Mouse (Mus musculus): Measurements from ENCODE around the gene Ggact. TPM values are rescaled to one million over a fixed set of nuclear protein-coding genes. Genes with fewer than 3 reads are reported as not detected.

Gene Ggact
- polyA plus RNA-seq, 1 experiment from 2014 or later: 10.8 TPM

DNA sequence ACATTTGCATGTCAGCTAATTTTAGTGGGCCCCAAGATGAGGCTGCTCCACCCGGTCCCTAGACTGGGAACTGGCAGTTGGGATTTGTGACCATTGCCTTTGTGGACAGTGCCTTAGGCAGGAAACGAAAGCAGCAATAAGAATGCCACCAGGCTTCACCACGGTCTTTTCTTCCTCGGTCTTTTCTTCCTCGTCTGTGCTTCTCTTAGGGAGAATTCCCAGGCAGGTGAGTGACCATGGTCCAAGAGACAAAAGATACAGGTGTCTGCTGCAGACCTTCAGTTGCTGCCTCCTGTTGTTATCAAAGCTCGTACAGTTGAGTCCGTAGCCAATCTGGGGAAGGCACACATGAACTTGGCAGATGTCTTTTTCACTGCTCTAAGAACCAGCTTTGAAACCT, 33.3 kb downstream of the Ggact start:
- WGBS: 66% methylated on average over 7 of the region's 7 CpGs
- H3K4me3 ChIP-seq: no peak overlapping the region
- H3K9ac ChIP-seq: no peak overlapping the region
- H3K9me3 ChIP-seq: no peaks in the 10 kb centered on the region
- no peaks in the 10 kb centered on the region for H3K36me3 ChIP-seq
- peaks cover 45% of the 10 kb centered on the region for H3K4me1 ChIP-seq (replicated peaks)
- H3K4me2 ChIP-seq: no peak overlapping the region
- no peaks in the 10 kb centered on the region for H3K27me3 ChIP-seq
- no peak overlapping the region for H3K27ac ChIP-seq (replicated peaks)
- ATAC-seq (ENCODE audit: low FRiP score, low read depth): no peak

DNA sequence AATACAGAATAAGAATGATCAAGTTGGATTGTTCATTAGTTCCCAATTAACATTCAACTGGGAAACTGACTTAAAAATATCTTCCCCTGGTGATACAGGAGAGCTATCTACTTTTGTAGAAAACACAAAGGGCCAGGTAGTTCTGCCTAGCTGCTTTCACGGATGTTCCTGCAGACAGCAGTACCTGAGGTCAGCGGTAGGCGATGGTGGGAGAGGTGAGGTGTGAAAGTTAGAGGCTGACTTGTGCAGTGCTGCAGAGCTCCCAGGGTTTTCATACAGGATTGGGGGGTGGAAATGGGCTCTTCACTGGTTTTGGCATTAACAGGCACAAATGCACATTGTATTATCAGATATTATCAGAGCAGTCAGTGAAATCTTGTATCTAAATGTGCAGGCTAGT, 35.8 kb downstream of the Ggact start:
- Histone ChIP-seq H3K9me3 (no peaks in the 10 kb centered on the region), H3K36me3 (no peaks in the 10 kb centered on the region), H3K27me3 (no peaks in the 10 kb centered on the region), H3K9ac (no peak overlapping the region), H3K4me2 (no peak overlapping the region), H3K4me1 (replicated peaks) (peaks cover 24% of the 10 kb centered on the region), H3K4me3 (no peak overlapping the region), H3K27ac (replicated peaks) (no peak overlapping the region)
- WGBS: 79% methylated on average over 3 of the region's 3 CpGs
- no peak for ATAC-seq (ENCODE audit: low FRiP score, low read depth)

DNA sequence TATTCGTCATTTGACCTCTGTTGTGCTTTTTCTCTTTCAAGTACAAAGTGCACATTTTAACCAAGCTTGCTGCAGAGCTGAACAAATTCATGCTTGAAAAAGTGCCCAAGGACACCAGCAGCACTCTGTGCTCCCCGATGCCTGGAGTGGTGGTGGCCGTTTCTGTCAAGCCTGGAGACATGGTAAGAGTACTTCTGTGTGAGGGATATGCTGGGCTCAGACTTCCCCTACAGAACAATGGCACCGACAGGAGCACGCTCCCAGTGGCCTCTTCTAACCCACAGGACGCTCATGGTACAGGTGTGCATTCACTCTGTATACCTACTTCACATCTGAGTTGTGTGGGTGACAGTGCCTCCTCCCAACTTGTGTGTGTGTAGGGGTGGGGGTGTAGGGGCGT, 36.8 kb downstream of the Ggact start:
- 60% methylated on average over 7 of the region's 7 CpGs for WGBS
- Histone ChIP-seq H3K9ac (no peak overlapping the region), H3K4me3 (no peak overlapping the region), H3K36me3 (no peaks in the 10 kb centered on the region), H3K4me2 (no peak overlapping the region), H3K27ac (replicated peaks) (no peak overlapping the region; the same call in 1 of the 2 replicates), H3K27me3 (no peaks in the 10 kb centered on the region), H3K4me1 (replicated peaks) (peaks cover 24% of the 10 kb centered on the region), H3K9me3 (no peaks in the 10 kb centered on the region)
- ATAC-seq (ENCODE audit: low FRiP score, low read depth): peak; percentile 23; the same call in 1 of the 2 replicates

DNA sequence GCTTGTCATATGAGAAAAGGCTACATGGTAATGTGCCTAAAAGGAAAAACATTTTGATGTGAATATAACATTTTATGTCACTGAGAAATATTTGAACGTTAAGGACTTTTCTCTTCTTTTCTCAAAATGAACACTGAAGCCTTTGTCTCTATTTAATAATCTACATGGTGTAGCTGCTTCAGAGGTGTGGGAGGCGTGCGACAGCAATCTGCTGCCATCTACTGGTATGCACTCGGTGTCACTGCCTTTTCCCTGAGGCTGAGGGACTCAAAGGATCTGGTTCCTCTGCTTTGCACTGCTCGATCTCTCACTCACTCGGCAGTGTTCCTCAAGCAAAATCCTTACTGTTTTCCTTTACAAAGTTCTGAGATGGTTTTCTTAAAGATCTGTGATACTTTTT, 37.4 kb downstream of the Ggact start:
- H3K4me3 ChIP-seq: no peak overlapping the region
- peaks cover 21% of the 10 kb centered on the region; the same call in 1 of the 2 replicates for H3K4me1 ChIP-seq (replicated peaks)
- H3K36me3 ChIP-seq: no peaks in the 10 kb centered on the region
- peak; percentile 96 for ATAC-seq (ENCODE audit: low FRiP score, low read depth)
- WGBS: 1% methylated on average over 6 of the region's 6 CpGs
- no peaks in the 10 kb centered on the region for H3K9me3 ChIP-seq
- no peaks in the 10 kb centered on the region for H3K27me3 ChIP-seq
- H3K9ac ChIP-seq: no peak overlapping the region
- no peak overlapping the region; the same call in 1 of the 2 replicates for H3K27ac ChIP-seq (replicated peaks)
- H3K4me2 ChIP-seq: no peak overlapping the region

DNA sequence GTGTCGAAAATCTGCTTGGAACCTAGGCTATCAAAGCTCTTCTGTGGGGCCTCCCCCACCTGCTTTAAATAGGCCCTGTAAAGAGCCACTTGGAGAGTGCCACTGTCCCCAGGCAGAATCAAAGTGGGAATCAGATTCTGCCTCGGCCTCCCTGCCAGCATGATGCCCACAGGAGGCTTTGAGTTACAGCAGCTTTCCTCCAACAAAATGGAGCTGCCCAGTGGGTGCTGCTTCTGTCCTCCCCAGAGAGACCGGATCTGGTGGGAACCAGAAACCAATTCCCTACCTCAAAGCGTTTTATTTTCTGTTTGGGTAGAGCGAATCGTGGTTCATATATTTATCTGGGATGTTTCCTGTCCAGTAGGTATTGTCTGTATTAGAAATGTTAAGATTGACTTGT, 37.9 kb downstream of the Ggact start:
- peak overlapping the region; percentile 72 for H3K27ac ChIP-seq (replicated peaks)
- 0 out of 2 replicates have a peak overlapping the region, but pooled peaks have one; percentile 29 for H3K9ac ChIP-seq
- no peaks in the 10 kb centered on the region for H3K27me3 ChIP-seq
- H3K4me2 ChIP-seq: no peak overlapping the region
- 40% methylated on average over 6 of the region's 6 CpGs for WGBS
- no peaks in the 10 kb centered on the region for H3K36me3 ChIP-seq
- peaks cover 21% of the 10 kb centered on the region; the same call in 1 of the 2 replicates for H3K4me1 ChIP-seq (replicated peaks)
- ATAC-seq (ENCODE audit: low FRiP score, low read depth): no peak
- H3K4me3 ChIP-seq: no peak overlapping the region
- H3K9me3 ChIP-seq: no peaks in the 10 kb centered on the region

DNA sequence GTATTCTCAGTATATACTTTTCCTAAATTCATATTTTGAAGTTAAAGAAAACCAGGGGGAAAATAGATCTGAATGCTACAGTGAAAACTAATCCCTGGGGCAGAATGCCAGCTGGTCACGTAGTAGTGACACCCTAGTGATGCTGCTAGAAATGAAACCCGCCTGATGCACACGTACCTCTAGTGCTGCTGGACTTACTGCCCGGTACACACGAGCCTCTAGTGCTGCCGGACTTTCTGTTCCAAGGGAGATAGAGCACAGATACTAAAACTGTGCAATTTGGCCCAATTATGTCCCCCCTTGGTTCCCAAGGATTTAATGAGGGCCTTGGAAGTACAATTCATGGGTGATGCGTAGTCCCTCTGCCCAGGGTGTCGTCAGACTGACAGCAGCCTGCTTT, 38.5 kb downstream of the Ggact start:
- 58% methylated on average over 8 of the region's 8 CpGs for WGBS
- no peaks in the 10 kb centered on the region for H3K9me3 ChIP-seq
- no peak overlapping the region for H3K4me2 ChIP-seq
- H3K27ac ChIP-seq (replicated peaks): peak overlapping the region; percentile 72; the same call in 1 of the 2 replicates
- 0 out of 2 replicates have a peak overlapping the region, but pooled peaks have one; percentile 29 for H3K9ac ChIP-seq
- no peak overlapping the region for H3K4me3 ChIP-seq
- H3K27me3 ChIP-seq: no peaks in the 10 kb centered on the region
- H3K4me1 ChIP-seq (replicated peaks): peaks cover 21% of the 10 kb centered on the region; the same call in 1 of the 2 replicates
- ATAC-seq (ENCODE audit: low FRiP score, low read depth): no peak
- H3K36me3 ChIP-seq: no peaks in the 10 kb centered on the region

DNA sequence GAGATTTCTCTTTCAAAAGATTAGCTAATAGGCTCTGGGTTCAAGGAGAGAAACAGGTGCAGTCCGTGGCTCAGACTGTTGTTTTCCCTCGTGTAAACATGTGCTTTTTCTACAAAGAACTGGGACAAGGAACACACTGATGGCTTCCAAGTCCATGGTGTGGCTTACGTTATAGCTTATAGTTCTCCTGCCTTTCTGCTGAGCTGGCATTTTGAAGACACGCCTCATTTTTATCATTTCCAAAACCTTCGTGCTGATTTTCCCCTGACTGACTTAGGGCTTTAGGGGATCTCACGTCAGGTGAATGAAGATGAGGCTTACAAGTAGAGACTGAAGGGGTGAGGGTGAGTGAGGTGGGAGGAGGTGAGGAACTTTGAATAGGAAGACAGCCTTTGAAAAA, 40.9 kb downstream of the Ggact start:
- no peak overlapping the region for H3K4me3 ChIP-seq
- no peak overlapping the region for H3K9ac ChIP-seq
- H3K4me2 ChIP-seq: no peak overlapping the region
- no peak overlapping the region for H3K27ac ChIP-seq (replicated peaks)
- peaks cover 21% of the 10 kb centered on the region; the same call in 1 of the 2 replicates for H3K4me1 ChIP-seq (replicated peaks)
- no peaks in the 10 kb centered on the region for H3K27me3 ChIP-seq
- H3K36me3 ChIP-seq: no peaks in the 10 kb centered on the region
- no peaks in the 10 kb centered on the region for H3K9me3 ChIP-seq
- ATAC-seq (ENCODE audit: low FRiP score, low read depth): no peak
- WGBS: 80% methylated on average over 6 of the region's 6 CpGs

DNA sequence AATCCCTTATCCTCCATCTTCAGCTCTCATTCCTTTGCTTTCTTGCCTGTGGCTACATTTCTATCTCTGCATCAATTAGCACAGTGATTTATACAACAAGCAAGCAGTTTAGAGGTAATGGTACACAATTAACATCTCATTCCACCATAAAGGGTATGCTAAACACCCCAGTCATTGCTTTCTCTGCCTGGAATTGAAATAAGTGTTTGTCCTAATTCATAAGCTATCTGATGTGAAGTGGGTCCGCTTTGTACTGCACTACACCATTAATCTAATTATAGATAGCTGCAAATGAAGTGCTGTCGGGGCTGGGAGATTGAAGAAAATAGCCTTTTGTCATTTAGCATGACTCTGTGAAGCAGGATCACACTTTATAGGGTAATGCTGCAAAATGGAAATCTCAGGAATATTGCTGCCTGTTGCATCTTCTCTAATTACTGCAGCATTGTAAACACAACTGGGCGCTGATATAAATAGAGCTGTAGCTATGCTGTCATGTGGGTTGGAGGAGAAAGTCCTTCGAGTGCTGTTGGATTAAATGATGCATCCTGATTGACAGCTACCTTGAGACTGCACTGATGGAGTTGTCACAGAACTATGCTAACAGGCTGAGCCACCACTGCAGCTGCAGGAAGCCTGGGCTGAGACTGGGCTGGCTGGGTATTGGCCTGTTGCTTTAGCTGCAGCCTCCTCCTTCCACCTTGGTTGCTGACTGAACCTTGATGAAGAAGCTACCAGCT, 41.5 kb downstream of the Ggact start:
- no peak overlapping the region for H3K4me2 ChIP-seq
- H3K4me3 ChIP-seq: no peak overlapping the region
- peaks cover 21% of the 10 kb centered on the region; the same call in 1 of the 2 replicates for H3K4me1 ChIP-seq (replicated peaks)
- no peaks in the 10 kb centered on the region for H3K36me3 ChIP-seq
- H3K27ac ChIP-seq (replicated peaks): no peak overlapping the region
- no peak overlapping the region for H3K9ac ChIP-seq
- 33% methylated on average over 4 of the region's 4 CpGs for WGBS
- H3K9me3 ChIP-seq: no peaks in the 10 kb centered on the region
- no peak for ATAC-seq (ENCODE audit: low FRiP score, low read depth)
- no peaks in the 10 kb centered on the region for H3K27me3 ChIP-seq

DNA sequence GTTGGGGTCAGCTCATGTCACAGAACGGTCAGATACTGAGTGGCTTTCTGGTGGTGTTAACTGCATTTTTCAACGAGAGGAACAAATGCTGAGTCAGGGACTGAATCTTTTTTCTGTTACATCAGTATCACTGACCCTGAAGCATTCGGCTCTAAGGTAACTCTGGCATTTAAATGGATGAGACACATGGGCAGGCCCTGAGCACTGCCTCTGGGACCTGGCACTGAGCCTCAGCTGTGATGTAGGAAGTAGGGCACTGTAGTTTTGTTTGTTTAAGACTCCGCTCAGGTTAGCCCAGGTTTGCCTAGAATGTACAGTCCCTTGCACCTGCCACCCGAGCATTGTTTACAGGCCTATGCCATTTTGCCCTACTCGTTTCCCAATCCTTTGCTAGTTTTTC, 43.7 kb downstream of the Ggact start:
- no peak for ATAC-seq (ENCODE audit: low FRiP score, low read depth)
- Histone ChIP-seq H3K4me2 (no peak overlapping the region), H3K36me3 (no peaks in the 10 kb centered on the region), H3K9ac (no peak overlapping the region), H3K4me3 (no peak overlapping the region), H3K27ac (replicated peaks) (no peak overlapping the region), H3K27me3 (no peaks in the 10 kb centered on the region), H3K4me1 (replicated peaks) (peaks cover 12% of the 10 kb centered on the region; the same call in 1 of the 2 replicates), H3K9me3 (no peaks in the 10 kb centered on the region)
- WGBS: 70% methylated on average over 6 of the region's 6 CpGs

DNA sequence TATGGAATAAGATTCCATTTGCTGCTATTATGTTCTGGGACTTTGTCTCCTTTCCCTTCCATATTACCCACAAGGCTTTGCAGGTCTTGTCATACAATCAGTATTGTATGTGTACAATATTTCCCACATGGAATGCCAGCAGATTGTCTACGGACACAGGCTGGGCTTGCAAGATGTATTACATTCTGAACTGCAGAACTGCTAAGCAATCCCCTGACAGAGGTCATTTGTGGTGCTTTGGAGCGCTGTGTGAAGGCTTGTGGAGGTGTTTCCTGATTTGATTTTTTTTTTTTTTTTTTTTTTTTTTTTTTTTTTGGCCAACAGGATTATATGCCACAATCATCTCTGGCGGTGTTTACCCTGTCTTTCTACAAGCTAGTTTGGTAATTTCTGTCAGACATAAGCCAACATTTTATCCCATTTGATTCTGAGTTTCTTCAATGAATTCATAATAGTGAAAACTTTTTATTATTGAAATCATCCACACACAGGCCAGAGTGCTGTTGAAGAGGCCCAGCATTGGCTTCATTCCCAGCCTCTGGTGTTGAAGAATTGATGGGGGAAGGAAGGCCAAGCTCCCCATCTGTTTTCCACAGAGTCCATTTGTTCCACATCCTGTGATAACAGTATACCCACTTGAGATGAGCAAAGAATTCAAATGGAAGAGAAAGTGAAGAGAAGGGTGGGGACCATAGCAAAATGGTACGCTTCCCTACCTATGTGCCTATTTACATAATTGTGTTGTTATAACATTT, 45.8 kb downstream of the Ggact start:
- Histone ChIP-seq H3K4me3 (no peak overlapping the region), H3K9me3 (no peaks in the 10 kb centered on the region), H3K36me3 (no peaks in the 10 kb centered on the region), H3K4me2 (no peak overlapping the region), H3K27ac (replicated peaks) (no peak overlapping the region), H3K9ac (no peak overlapping the region), H3K4me1 (replicated peaks) (peaks cover 10% of the 10 kb centered on the region; the same call in 1 of the 2 replicates), H3K27me3 (no peaks in the 10 kb centered on the region)
- 69% methylated on average over 4 of the region's 4 CpGs for WGBS
- ATAC-seq (ENCODE audit: low FRiP score, low read depth): no peak

DNA sequence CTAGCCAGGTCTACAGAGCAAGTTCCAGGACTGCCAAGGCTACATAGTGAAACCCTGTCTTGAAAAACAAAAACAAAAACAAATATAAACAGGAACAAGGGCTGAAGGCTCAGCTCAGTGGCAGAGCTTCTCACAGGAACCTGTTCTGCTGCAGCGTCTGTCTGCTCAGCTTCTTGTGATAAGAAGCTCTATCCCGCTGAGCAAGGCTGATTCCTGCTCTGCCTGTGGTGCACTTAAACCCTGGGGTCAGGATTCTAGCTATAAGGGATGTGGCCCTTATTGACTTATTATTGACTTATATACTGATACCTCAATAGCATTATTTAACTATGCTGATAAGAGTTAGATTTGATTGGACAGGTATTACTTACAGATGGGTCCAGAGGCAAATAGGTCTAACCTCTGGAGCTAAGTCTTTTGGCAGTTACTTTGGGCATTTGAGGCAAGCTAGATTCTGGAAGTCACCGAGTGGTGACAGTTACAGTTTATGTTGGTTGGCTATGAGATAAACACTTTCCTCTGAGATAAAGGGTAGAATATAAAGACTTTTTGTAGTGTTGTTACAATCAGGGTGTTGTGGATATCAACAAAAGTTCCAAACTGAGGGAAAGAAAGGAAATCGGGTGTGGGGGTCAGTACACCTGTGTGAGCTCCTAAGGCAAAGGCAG, 48.0 kb downstream of the Ggact start:
- H3K4me1 ChIP-seq (replicated peaks): no peaks in the 10 kb centered on the region
- H3K4me2 ChIP-seq: no peak overlapping the region
- H3K4me3 ChIP-seq: no peak overlapping the region
- no peaks in the 10 kb centered on the region for H3K36me3 ChIP-seq
- WGBS: 87% methylated on average over 4 of the region's 4 CpGs
- ATAC-seq (ENCODE audit: low FRiP score, low read depth): no peak
- no peaks in the 10 kb centered on the region for H3K9me3 ChIP-seq
- no peaks in the 10 kb centered on the region for H3K27me3 ChIP-seq
- no peak overlapping the region for H3K27ac ChIP-seq (replicated peaks)
- H3K9ac ChIP-seq: no peak overlapping the region

DNA sequence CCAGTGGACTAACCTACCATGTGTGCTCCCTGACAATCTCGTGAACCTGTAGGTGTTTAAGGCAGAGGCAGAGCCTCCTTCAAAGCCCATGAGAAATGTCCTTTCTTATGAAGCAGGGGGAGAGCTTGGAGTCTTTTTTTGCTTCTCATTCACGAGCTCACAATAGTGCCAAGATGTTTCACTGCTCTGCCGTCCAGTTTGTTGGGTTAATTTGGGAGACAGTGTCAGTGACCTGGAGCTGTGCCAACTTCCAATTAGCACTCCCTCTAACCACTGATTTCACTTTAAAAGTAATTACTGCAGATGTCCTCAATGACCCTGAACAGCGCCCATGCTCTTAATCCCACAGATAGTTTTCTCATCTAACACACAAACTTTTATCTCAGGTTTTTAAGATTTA, 50.9 kb downstream of the Ggact start:
- Histone ChIP-seq H3K4me2 (no peak overlapping the region), H3K4me3 (no peak overlapping the region), H3K9ac (no peak overlapping the region), H3K36me3 (no peaks in the 10 kb centered on the region), H3K4me1 (replicated peaks) (no peaks in the 10 kb centered on the region), H3K27ac (replicated peaks) (no peak overlapping the region), H3K9me3 (no peaks in the 10 kb centered on the region), H3K27me3 (no peaks in the 10 kb centered on the region)
- ATAC-seq (ENCODE audit: low FRiP score, low read depth): no peak
- WGBS: 50% methylated on average over 4 of the region's 4 CpGs
